Mouse (Mus musculus): ENCODE data around the gene Rgs17.

- no peak for TF ChIP-seq CTCF (IDR thresholded peaks at IDR 0.05; ENCODE audit: low read depth, low read length)
- no peak for TF ChIP-seq EP300 (IDR thresholded peaks at IDR 0.05; ENCODE audit: insufficient read depth, low read depth, low read length)
- TF ChIP-seq POLR2A (IDR thresholded peaks at IDR 0.05; ENCODE audit: insufficient read depth, low read length): no peak
Measured at GRCm38 (mm10) chr10:5877106-5877505, 45.1 kb downstream of the Rgs17 start.

Measured in ES-Bruce4 (cell line).